Mouse (Mus musculus) forebrain, postnatal 0 days (tissue): Measurements from ENCODE around the gene Tom1. TPM values are rescaled to one million over a fixed set of nuclear protein-coding genes. Genes with fewer than 3 reads are reported as not detected.

ENCODE experiments used
- ATAC-seq: fragments of 200-750 bp; cut with Nextera tagmentation; 2 replicates; pipeline ENCODE4 v1.8.0; 2017; ENCODE audit warnings: mild to moderate bottlenecking, moderate library complexity
- DNase-seq: peaks from one replicate; pipeline ENCODE4 v3.0.0-alpha.2; 2015
- H3K27ac ChIP-seq: fragments of 300-500 bp; sonication (generic); 2 replicates; pipeline ENCODE4 v1.5.1; 2014; ENCODE audit warnings: low read depth, mild to moderate bottlenecking, antibody characterized with exemption, low read length, moderate library complexity, mixed read lengths
- H3K27me3 ChIP-seq: fragments of 300-500 bp; sonication (generic); 2 replicates; pipeline ENCODE4 v1.6.1; 2014; ENCODE audit warnings: mild to moderate bottlenecking, low read length, mixed read lengths; ENCODE audit not compliant: insufficient read depth
- H3K36me3 ChIP-seq: fragments of 300-500 bp; sonication (generic); 2 replicates; pipeline ENCODE4 v1.6.1; 2014; ENCODE audit warnings: mild to moderate bottlenecking, moderate library complexity; ENCODE audit not compliant: insufficient read depth
- H3K4me1 ChIP-seq: fragments of 300-500 bp; sonication (generic); 2 replicates; pipeline ENCODE4 v1.6.1; 2014; ENCODE audit warnings: antibody characterized with exemption; ENCODE audit not compliant: insufficient read depth
- H3K4me2 ChIP-seq: fragments of 300-500 bp; sonication (generic); 2 replicates; pipeline ENCODE4 v1.6.1; 2014; ENCODE audit warnings: low read depth, mild to moderate bottlenecking, moderate library complexity
- H3K4me3 ChIP-seq: fragments of 300-500 bp; sonication (generic); 2 replicates; pipeline ENCODE4 v1.5.1; 2014; ENCODE audit warnings: low read depth, low read length, mixed read lengths
- H3K9ac ChIP-seq: fragments of 300-500 bp; sonication (generic); 2 replicates; pipeline ENCODE4 v1.6.1; 2014; ENCODE audit warnings: mild to moderate bottlenecking
- H3K9me3 ChIP-seq: fragments of 300-500 bp; sonication (generic); 2 replicates; pipeline ENCODE4 v1.6.1; 2016; ENCODE audit warnings: low read length
- CTCF ChIP-seq: sonication (generic); IDR thresholded peaks from 2 replicates; pipeline ENCODE4 v1.5.1; 2016; ENCODE audit warnings: antibody characterized with exemption, control low read depth, low read depth
- WGBS: fragments of 180-500 bp; shearing (Covaris S2); extraction: QIAGEN DNeasy Blood & Tissue Kit; methylation state at CpG from one replicate; pipeline ENCODE4 v1.1.7; 2014; 5-methylcytosine and 5-hydroxymethylcytosine counted together
- polyA plus RNA-seq: library from polyadenylated mRNA; unstranded; fragments of >200 nt; fragmentation: Nextera tagmentation; extraction: Ambion mirVana; gene quantifications from 2 replicates; pipeline ENCODE4 v1.2.1, GENCODE M21; 2015
- total RNA-seq: library from RNA; depleted of rRNA; stranded (reverse); fragments of >200 nt; gene quantifications from 2 replicates; pipeline ENCODE4 v1.2.3, GENCODE M21; 2014

The Tom1 gene
- total and polyA plus RNA-seq, 2 experiments from 2014 or later, result 24.6 to 35.9 TPM

DNA sequence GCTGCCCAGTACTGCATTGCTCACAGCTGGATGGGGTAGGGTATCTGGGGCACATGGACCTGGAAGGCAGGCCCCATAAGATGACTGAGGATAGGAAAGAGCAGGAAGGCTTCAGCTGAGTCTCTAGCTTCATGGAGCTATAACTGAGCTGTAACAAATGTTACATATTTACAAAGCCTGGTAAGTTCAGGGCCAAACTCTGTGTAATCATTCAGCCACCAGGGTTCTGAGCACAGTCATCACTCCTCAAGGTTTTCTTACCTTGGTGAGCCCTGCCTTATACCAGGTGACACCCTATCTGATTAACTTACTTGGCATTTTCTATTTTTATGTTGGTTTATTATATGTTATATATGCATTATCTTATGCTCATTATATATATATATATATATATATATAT, 53.6 kb downstream of the Tom1 start:
- no peak overlapping the region for H3K4me2 ChIP-seq
- ATAC-seq (no peak), DNase-seq (no peak)

GRCm38 (mm10) chr8:75088989-75089881, 55.7 kb downstream of the Tom1 start:
- peak overlapping the region; percentile 29 for H3K4me2 ChIP-seq
- TF ChIP-seq CTCF, result no peak
- DNase-seq (peak; percentile 87), ATAC-seq (peak; percentile 70)
- 0 out of 2 replicates have a peak overlapping the region, but pooled peaks have one; percentile 21 for H3K27ac ChIP-seq
- no peaks in the 10 kb centered on the region for H3K36me3 ChIP-seq
- H3K9me3 ChIP-seq, result no peaks in the 10 kb centered on the region
- no peaks in the 10 kb centered on the region for H3K27me3 ChIP-seq
- H3K9ac ChIP-seq, result 0 out of 2 replicates have a peak overlapping the region, but pooled peaks have one; percentile 3
- peaks cover 10% of the 10 kb centered on the region for H3K4me1 ChIP-seq
- H3K4me3 ChIP-seq, result no peak overlapping the region
- WGBS, result 25% methylated on average over 6 of the region's 6 CpGs

More for the DNA sequence above, 53.6 kb downstream of the Tom1 start:
- Histone ChIP-seq H3K4me1 (0 out of 2 replicates have a peak, but pooled peaks cover 3% of the 10 kb centered on the region), H3K36me3 (no peaks in the 10 kb centered on the region), H3K27ac (no peak overlapping the region), H3K4me3 (no peak overlapping the region), H3K9ac (no peak overlapping the region), H3K9me3 (no peaks in the 10 kb centered on the region), H3K27me3 (no peaks in the 10 kb centered on the region)
- no peak for TF ChIP-seq CTCF

DNA sequence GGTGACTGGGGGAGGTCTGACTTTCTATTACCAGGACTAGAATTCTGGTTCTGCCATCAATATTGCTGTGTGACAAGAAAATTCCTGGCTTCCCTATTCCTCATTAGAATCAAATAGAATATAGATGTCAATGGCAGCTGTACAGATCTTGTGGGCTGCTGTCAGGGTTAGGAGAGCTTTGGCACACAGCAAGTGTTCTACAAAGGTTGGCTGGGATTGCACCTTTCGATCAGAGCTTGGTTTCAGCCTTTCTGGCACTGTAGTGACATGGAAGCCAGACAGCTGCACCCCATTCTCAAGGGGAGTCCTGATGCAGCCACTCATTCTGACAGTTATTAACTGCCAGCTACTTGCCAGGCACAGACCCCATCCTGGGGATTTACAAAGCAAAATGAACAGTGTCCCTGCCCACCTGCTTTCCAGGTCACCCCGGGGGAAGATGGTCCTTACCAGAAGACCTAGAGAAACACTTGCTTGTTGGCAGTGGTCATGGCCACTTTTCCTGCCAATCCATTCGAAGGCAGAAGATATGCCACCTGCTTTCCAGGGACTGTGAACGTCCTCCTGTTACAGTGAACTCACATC, 57.4 kb downstream of the Tom1 start:
- no peak overlapping the region for H3K4me2 ChIP-seq
- TF ChIP-seq CTCF, result no peak
- H3K4me1 ChIP-seq, result peaks cover 10% of the 10 kb centered on the region
- no peaks in the 10 kb centered on the region for H3K36me3 ChIP-seq
- H3K27me3 ChIP-seq, result no peaks in the 10 kb centered on the region
- no peak overlapping the region for H3K9ac ChIP-seq
- H3K9me3 ChIP-seq, result no peaks in the 10 kb centered on the region
- ATAC-seq (no peak), DNase-seq (no peak)
- H3K27ac ChIP-seq, result no peak overlapping the region
- 82% methylated on average over 4 of the region's 4 CpGs for WGBS
- H3K4me3 ChIP-seq, result no peak overlapping the region

GRCm38 (mm10) chr8:75093399-75094156, 60.1 kb downstream of the Tom1 start, which contains the start of gene Hmox1:
Hmox1 (plus strand) TSS chr8:75093621.
- Histone ChIP-seq H3K4me3 (peak within 1 kb of the TSS; percentile 51), H3K9ac (peak within 1 kb of the TSS; percentile 60), H3K9me3 (no peaks in the 10 kb centered on the region), H3K4me2 (peak within 1 kb of the TSS; percentile 83), H3K27ac (peak within 1 kb of the TSS; percentile 35; the same call in 1 of the 2 replicates), H3K4me1 (peaks cover 10% of the 10 kb centered on the region), H3K36me3 (no peaks in the 10 kb centered on the region), H3K27me3 (no peaks in the 10 kb centered on the region)
- DNase-seq (peak; percentile 80), ATAC-seq (peak; percentile 94)
- WGBS, result 1% methylated on average over 36 of the region's 36 CpGs
- TF ChIP-seq CTCF, result peak; percentile 31; the same call in 1 of the 2 replicates

DNA sequence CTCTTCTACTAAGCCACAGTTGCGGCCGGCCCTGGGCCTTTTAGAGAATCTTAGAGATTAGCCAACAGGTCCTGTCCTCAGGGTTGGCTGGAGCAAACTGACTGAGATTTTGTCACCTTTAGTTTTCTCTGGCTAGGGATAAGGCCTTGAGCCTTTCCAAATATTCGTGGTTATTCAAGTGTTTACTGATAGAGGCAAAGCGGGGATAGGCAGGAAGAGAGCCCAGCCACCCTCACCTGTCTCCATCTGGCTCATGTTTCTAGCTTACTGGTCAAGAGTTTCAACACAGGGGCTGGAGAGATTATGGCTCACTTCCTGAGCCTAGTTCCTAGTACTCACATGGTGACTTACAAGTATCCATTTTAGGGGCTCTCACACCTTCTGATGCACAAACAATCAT, 69.5 kb downstream of the Tom1 start:
- no peak for TF ChIP-seq CTCF
- H3K9ac ChIP-seq, result no peak overlapping the region

GRCm38 (mm10) chr8:75103376-75103878, 69.9 kb downstream of the Tom1 start:
- no peak overlapping the region for H3K4me3 ChIP-seq
- no peak for DNase-seq
- no peaks in the 10 kb centered on the region for H3K36me3 ChIP-seq
- H3K27me3 ChIP-seq, result no peaks in the 10 kb centered on the region
- no peaks in the 10 kb centered on the region for H3K9me3 ChIP-seq
- no peak overlapping the region for H3K4me2 ChIP-seq
- no peak overlapping the region for H3K9ac ChIP-seq
- no peaks in the 10 kb centered on the region for H3K4me1 ChIP-seq
- 53% methylated on average over 8 of the region's 8 CpGs for WGBS
- H3K27ac ChIP-seq, result no peak overlapping the region
- no peak for TF ChIP-seq CTCF
- ATAC-seq, result no peak

More for the DNA sequence above, 69.5 kb downstream of the Tom1 start:
- no peaks in the 10 kb centered on the region for H3K9me3 ChIP-seq
- no peak overlapping the region for H3K4me3 ChIP-seq
- H3K27ac ChIP-seq, result no peak overlapping the region
- DNase-seq (no peak), ATAC-seq (no peak)
- H3K27me3 ChIP-seq, result no peaks in the 10 kb centered on the region
- 88% methylated on average over 4 of the region's 4 CpGs for WGBS
- no peaks in the 10 kb centered on the region for H3K4me1 ChIP-seq
- H3K36me3 ChIP-seq, result no peaks in the 10 kb centered on the region
- H3K4me2 ChIP-seq, result no peak overlapping the region
